Mouse (Mus musculus): ENCODE data around the gene 2210407C18Rik.

DNA sequence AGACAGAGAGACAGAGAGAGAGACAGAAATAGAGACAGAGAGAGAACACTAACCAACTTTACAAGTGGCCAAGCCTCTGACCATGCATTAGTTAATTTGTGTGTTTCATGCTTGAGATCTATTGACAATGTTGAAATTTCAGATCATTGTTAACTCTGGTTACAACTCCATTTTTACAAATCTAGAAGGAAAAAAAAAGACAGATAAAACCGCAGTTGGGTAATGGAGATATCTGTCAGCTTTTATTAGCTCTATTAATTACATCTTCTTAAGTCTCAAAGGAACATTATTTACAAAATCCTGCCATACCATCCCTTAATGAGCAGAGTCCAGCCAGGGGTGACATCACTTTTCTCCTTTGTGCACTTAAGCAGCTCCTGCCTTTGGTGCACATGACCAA is 38.4 kb downstream of the 2210407C18Rik start, which contains the start of gene Olfr325:
- TF ChIP-seq CTCF (IDR thresholded peaks at IDR 0.05; ENCODE audit: extremely low read depth, insufficient read length, insufficient replicate concordance, low read depth, low read length): no peak
- no peak for TF ChIP-seq POLR2A (IDR thresholded peaks at IDR 0.05; ENCODE audit: low read depth, low read length)

Data from small intestine, adult 2 months (tissue).